Mouse (Mus musculus) cerebellum, adult 2 months (tissue): ENCODE measurements around the gene Camsap3. TPM values are rescaled to one million over a fixed set of nuclear protein-coding genes. Genes with fewer than 3 reads are reported as not detected.

Experiments
- DNase-seq, 2 experiments: peaks; one replicate each; pipeline ENCODE4 v3.0.0; 2021
- H3K27ac ChIP-seq: fragments of 200-500 bp; 2 replicates; pipeline ENCODE4 v1.5.1; 2012; ENCODE audit warnings: low read length, control low read depth, inconsistent platforms; ENCODE audit not compliant: insufficient read depth
- H3K27me3 ChIP-seq: fragments of 200-500 bp; 2 replicates; pipeline ENCODE4 v1.6.1; 2012; ENCODE audit warnings: inconsistent platforms, mild to moderate bottlenecking, low read length, moderate library complexity; ENCODE audit not compliant: control insufficient read depth, insufficient read depth
- H3K4me1 ChIP-seq: fragments of 200-500 bp; 2 replicates; pipeline ENCODE4 v1.6.1; 2011; ENCODE audit warnings: low read length; ENCODE audit not compliant: control insufficient read depth, insufficient read depth
- H3K4me3 ChIP-seq: fragments of 200-500 bp; replicated peaks from 2 replicates; pipeline ENCODE3; 2011; ENCODE audit warnings: mild to moderate bottlenecking, low read depth, low read length, control low read depth; ENCODE audit not compliant: insufficient read depth
- CTCF ChIP-seq: fragments of 200-500 bp; IDR thresholded peaks from 2 replicates; pipeline ENCODE4 v1.5.1; 2011; ENCODE audit warnings: low read depth, mild to moderate bottlenecking, control low read depth, low read length, moderate library complexity, borderline replicate concordance; ENCODE audit not compliant: insufficient read depth
- POLR2A ChIP-seq: fragments of 200-500 bp; IDR thresholded peaks from 2 replicates; pipeline ENCODE4 v1.6.1; 2011; ENCODE audit warnings: low read length, control low read depth, borderline replicate concordance; ENCODE audit not compliant: insufficient read depth
- WGBS: fragments of 180-500 bp; shearing (Covaris S2); methylation state at CpG from one replicate; pipeline ENCODE4 v1.1.7; 2018; 5-methylcytosine and 5-hydroxymethylcytosine counted together
- polyA plus RNA-seq: library from polyadenylated mRNA; depleted of rRNA; stranded (reverse); fragments of >200 nt; gene quantifications from 2 replicates; pipeline ENCODE4 v1.2.3, GENCODE M21; 2012

Camsap3 gene
- polyA plus RNA-seq, 1 experiment = 31.4 TPM

GRCm38 (mm10) chr8:3626971-3627370 lies 39.9 kb downstream of the Camsap3 start:
- TF ChIP-seq CTCF (no peak), POLR2A (no peak)
- WGBS = 57% methylated on average over 5 of the region's 5 CpGs
- H3K4me1 ChIP-seq = peaks cover 3% of the 10 kb centered on the region; the same call in 1 of the 2 replicates

GRCm38 (mm10) chr8:3628014-3628413 lies 40.9 kb downstream of the Camsap3 start:
- Histone ChIP-seq H3K27me3 (no peaks in the 10 kb centered on the region), H3K4me1 (0 out of 2 replicates have a peak, but pooled peaks cover 3% of the 10 kb centered on the region), H3K4me3 (no peak overlapping the region), H3K27ac (no peak overlapping the region)
- TF ChIP-seq POLR2A = no peak
- peak; percentile 56 for TF ChIP-seq CTCF
- 20% methylated on average over 5 of the region's 5 CpGs for WGBS
- peak in 1 of 2 experiments; percentile 42 for DNase-seq

More at GRCm38 (mm10) chr8:3626971-3627370, 39.9 kb downstream of the Camsap3 start:
- no peak for DNase-seq
- Histone ChIP-seq H3K27ac (no peak overlapping the region), H3K4me3 (no peak overlapping the region), H3K27me3 (no peaks in the 10 kb centered on the region)

- peak; percentile 82 to 84 for DNase-seq
- WGBS = 4% methylated on average over 47 of the region's 47 CpGs
- peak; percentile 39; the same call in 1 of the 2 replicates for TF ChIP-seq POLR2A
- TF ChIP-seq CTCF = no peak
- Histone ChIP-seq H3K4me3 (peak within 1 kb of the TSS; percentile 75), H3K27me3 (no peaks in the 10 kb centered on the region), H3K4me1 (0 out of 2 replicates have a peak, but pooled peaks cover 3% of the 10 kb centered on the region), H3K27ac (no peak within 1 kb of the TSS)
Measured at GRCm38 (mm10) chr8:3630647-3631477, 43.8 kb downstream of the Camsap3 start, which contains the start of gene Stxbp2. TSS of gene Stxbp2 (plus strand) at chr8:3630955.

GRCm38 (mm10) chr8:3631478-3631875 lies 44.4 kb downstream of the Camsap3 start:
- 26% methylated on average over 8 of the region's 8 CpGs for WGBS
- Histone ChIP-seq H3K4me3 (peak overlapping the region; percentile 75), H3K27me3 (no peaks in the 10 kb centered on the region), H3K4me1 (0 out of 2 replicates have a peak, but pooled peaks cover 3% of the 10 kb centered on the region), H3K27ac (no peak overlapping the region)
- no peak for DNase-seq
- TF ChIP-seq POLR2A (no peak), CTCF (no peak)

GRCm38 (mm10) chr8:3645804-3646203 lies 58.7 kb downstream of the Camsap3 start:
- TF ChIP-seq CTCF (no peak), POLR2A (no peak)
- WGBS = 28% methylated on average over 5 of the region's 5 CpGs
- peak; percentile 20 to 25 for DNase-seq

GRCm38 (mm10) chr8:3646824-3647531 lies 59.9 kb downstream of the Camsap3 start:
- Histone ChIP-seq H3K27ac (no peak overlapping the region), H3K27me3 (no peaks in the 10 kb centered on the region)
- 83% methylated on average over 6 of the region's 6 CpGs for WGBS

More at GRCm38 (mm10) chr8:3645804-3646203, 58.7 kb downstream of the Camsap3 start:
- H3K27me3 ChIP-seq = no peaks in the 10 kb centered on the region
- no peaks in the 10 kb centered on the region for H3K4me1 ChIP-seq
- H3K4me3 ChIP-seq = no peak overlapping the region
- H3K27ac ChIP-seq = no peak overlapping the region

GRCm38 (mm10) chr8:3647561-3647960 lies 60.5 kb downstream of the Camsap3 start:
- WGBS = 79% methylated on average over 4 of the region's 4 CpGs
- no peaks in the 10 kb centered on the region for H3K27me3 ChIP-seq
- TF ChIP-seq CTCF (no peak), POLR2A (no peak)
- H3K4me3 ChIP-seq = no peak overlapping the region
- DNase-seq = no peak
- no peak overlapping the region for H3K27ac ChIP-seq
- no peaks in the 10 kb centered on the region for H3K4me1 ChIP-seq

More at GRCm38 (mm10) chr8:3646824-3647531, 59.9 kb downstream of the Camsap3 start:
- TF ChIP-seq POLR2A (no peak), CTCF (no peak)
- no peaks in the 10 kb centered on the region for H3K4me1 ChIP-seq
- no peak overlapping the region for H3K4me3 ChIP-seq
- DNase-seq = no peak
